Mouse (Mus musculus) liver, adult 2 months (tissue): Measurements from ENCODE around the gene Desi2.
"Not testable (repeated sequence)": the region's sequence is repeated elsewhere in the genome, so short reads cannot be mapped to it uniquely, and the experiment has no call there.

Experiments
- CTCF ChIP-seq: fragments of 200-500 bp; IDR thresholded peaks from 2 replicates; pipeline ENCODE4 v1.5.1; 2011; ENCODE audit warnings: low read depth, low read length, control low read depth
- POLR2A ChIP-seq: fragments of 200-500 bp; IDR thresholded peaks from 2 replicates; pipeline ENCODE4 v1.6.1; 2011; ENCODE audit warnings: low read length, control low read depth; ENCODE audit not compliant: insufficient read depth; ENCODE audit errors: extremely low read depth

DNA sequence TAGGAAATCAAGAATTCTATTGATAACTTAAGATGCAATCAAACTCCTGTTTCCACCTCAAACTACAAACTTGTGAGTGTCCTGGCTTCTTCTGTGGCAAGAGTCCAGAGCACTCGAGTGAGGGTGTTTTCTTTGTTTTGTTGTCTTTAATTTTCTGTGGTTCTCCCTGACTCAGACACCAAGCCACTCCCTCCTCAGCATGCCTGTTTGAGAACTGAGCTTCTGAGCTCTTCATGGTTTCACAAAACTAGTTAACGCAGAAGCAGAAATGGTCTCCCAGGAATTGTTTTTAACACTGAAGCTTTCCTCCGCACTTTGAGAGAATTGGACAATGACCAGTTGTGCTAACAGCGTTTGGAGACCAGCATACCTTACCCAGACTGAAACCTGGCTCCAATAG is 40.3 kb upstream of the Desi2 start:
- TF ChIP-seq CTCF, POLR2A: not testable (repeated sequence)
